Mouse (Mus musculus) left cerebral cortex, adult 18-20 months (tissue): ENCODE results near the gene Ugt1a9. TPM values are rescaled to one million over a fixed set of nuclear protein-coding genes. Genes with fewer than 3 reads are reported as not detected.

Experiments
- DNase-seq, 2 experiments: peaks; one replicate each; pipeline ENCODE4 v3.0.0; 2021 to 2022; ENCODE audit warnings: low spot score in 2 of 2, mixed read lengths in 1 of 2
- total RNA-seq, 2 experiments: library from RNA; stranded (reverse); gene quantifications; 2 replicates each; pipeline ENCODE4 v1.2.3; 2021

Ugt1a9 gene
- total RNA-seq, 2 experiments from 2014 or later, result not detected

GRCm38 (mm10) chr1:88234248-88234610 is 163.6 kb downstream of the Ugt1a9 start:
- no peak for DNase-seq

- DNase-seq, result no peak
Measured at GRCm38 (mm10) chr1:88234646-88235045, 164.0 kb downstream of the Ugt1a9 start.

GRCm38 (mm10) chr1:88235046-88235893 is 164.7 kb downstream of the Ugt1a9 start:
- DNase-seq, result no peak

GRCm38 (mm10) chr1:88235894-88236415 is 165.4 kb downstream of the Ugt1a9 start:
- no peak for DNase-seq

GRCm38 (mm10) chr1:88237311-88237710 is 166.7 kb downstream of the Ugt1a9 start:
- no peak for DNase-seq

GRCm38 (mm10) chr1:88238771-88239170 is 168.2 kb downstream of the Ugt1a9 start:
- no peak for DNase-seq

DNA sequence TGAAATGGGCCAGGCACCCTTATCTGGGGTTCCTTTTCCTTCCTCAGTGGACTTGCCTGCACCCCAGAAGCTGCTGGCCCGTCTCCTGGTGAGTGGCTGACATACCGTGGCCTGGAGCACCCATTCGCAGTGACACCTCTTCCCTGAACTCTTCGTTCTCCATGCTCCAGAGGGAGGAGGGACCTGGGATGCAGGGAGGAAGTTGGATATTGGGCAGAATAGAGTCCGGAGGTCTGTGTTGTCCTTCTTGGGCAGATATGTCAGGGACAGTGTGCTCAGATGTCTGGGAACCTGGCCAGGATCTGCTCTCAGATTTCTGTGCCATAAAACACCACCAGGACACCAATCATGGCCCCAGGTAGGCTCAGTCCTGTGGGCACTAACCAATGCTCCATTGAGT is 169.5 kb downstream of the Ugt1a9 start:
- DNase-seq, result no peak

- no peak for DNase-seq
Measured at GRCm38 (mm10) chr1:88240579-88240978, 170.0 kb downstream of the Ugt1a9 start.

DNA sequence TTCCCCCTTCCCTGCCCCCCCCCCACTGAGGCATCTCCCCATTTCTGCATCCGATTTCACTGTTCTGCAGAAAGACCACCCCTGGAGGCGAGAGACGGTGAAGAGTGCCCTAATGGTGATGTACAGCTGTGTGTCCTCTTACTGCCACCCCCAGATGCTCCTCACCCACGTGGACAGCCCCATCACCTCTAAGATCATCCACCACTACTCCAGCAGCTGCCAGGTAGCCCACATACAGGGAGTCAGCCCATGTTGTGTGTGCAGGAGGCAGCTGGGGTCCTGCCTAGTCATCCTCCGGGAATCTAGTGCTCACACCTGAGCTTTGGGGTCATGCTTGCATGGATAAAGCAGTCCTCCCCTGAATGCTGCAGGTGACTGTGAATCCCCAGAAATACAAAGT is 173.3 kb downstream of the Ugt1a9 start:
- no peak for DNase-seq

DNA sequence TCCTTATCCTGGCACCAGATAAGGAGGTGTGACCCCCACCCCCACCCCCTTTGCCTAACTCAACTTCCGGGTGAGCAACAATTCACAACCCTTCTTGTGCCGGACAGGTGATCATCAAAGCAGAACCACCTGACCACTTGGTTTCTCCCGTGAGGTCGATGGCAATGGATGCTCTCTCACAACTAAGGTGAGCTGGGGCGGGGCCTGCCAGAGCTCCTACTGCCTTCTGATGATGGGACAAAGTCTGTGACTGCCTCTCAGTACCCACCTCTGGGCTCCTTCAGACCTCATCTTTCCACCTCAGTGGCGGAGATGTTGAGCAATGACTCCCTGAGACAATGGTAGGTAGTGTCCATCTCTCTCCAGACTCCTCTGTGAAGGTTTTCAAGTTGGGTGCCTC is 175.3 kb downstream of the Ugt1a9 start:
- DNase-seq, result no peak

GRCm38 (mm10) chr1:88246386-88246785 is 175.8 kb downstream of the Ugt1a9 start:
- no peak for DNase-seq

DNA sequence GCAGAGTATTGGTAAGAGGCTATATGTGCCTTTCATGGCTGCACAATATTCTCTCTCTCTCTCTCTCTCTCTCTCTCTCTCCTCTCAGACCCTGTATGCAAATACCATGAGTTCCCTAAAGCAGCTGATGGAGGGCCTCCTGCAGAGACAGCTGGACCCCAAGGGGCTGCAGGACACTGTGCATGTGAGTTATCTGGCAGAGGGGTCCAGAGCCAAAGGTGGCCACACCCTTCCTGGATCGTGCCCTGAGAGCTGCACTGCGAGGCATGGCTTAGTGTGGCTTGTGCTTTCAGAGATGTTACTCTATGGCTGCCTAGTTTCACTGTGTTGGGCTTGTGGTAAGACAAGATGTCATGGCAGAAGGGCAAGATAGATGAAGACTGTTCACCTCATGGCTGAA is 177.1 kb downstream of the Ugt1a9 start:
- DNase-seq, result no peak

DNA sequence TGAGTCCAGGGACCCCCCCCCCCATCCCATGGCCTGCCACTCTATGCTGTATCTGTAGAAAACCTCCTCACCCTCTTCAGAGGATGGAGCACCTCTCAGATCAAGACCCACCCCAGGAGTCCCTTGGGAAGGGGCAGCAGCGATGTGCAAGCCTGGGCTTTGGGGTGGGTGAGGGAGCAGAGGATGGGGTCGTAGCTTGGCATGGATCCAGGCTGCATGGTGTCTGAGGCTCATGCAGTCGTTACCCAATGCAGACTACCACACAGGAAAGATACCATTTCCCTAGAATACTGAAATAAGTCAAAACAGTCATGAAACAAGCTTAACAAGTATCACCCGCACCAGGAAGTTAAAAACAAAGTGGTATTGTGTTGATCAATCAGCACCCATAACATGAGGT is 178.1 kb downstream of the Ugt1a9 start:
- no peak for DNase-seq

DNA sequence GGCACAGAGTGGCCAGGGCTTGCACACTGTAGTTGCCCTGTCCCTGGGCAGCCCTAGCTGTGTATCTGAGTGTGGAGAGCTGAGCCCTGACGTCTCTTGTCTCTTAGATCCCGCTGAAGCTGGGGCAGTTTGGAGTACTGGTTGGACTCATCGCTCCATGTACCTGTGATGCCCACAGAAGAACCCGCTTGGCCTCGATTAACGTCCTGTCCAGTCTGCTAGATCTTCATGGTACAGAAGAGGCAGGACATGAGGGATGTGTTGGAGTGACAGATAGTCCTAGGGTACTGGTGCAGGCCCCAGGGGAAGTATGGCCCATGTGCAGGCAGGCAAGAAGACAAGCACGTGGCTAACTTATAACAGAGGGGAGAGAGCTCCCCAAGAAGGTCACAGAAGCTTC is 179.0 kb downstream of the Ugt1a9 start:
- DNase-seq, result no peak

DNA sequence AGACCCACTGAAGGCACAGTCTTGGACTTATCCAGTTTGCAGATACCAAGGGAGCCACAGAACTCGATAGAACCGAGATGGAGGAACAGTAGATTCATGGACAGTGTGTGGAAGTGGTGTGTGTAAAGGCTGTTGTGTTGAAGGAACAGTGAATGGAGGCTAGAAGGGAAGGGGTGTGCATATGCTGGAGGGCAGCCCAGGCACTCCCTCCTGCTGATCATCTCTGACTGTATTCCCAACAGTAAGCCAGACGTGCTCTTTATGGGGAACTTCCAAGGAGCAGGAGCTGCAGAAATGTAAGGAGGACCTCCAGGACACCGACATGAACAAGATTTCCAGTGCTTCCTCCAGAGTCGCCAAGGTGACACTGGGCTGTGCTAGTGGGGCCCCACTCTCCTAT is 179.4 kb downstream of the Ugt1a9 start:
- no peak for DNase-seq

DNA sequence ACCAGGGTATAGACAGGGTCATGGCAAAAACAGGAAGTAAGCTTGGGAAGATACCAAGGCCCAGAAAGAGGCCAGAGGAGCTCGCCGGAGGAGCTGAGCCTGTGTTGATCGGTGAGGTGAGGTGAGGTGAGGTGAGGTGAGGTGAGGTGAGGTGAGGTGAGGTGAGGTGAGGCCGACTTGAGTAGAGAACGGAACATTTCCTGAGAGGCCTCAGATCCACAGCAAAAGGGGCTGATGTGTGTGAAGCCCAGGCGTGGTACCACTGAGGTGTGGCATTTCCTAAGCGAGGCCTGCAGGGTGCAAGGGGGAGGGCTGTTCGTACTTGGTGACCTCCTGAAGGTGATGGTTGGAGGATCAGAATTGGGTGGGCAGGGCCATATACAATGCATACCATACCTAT is 182.5 kb downstream of the Ugt1a9 start:
- no peak for DNase-seq

GRCm38 (mm10) chr1:88253540-88253939 is 182.9 kb downstream of the Ugt1a9 start:
- no peak for DNase-seq

DNA sequence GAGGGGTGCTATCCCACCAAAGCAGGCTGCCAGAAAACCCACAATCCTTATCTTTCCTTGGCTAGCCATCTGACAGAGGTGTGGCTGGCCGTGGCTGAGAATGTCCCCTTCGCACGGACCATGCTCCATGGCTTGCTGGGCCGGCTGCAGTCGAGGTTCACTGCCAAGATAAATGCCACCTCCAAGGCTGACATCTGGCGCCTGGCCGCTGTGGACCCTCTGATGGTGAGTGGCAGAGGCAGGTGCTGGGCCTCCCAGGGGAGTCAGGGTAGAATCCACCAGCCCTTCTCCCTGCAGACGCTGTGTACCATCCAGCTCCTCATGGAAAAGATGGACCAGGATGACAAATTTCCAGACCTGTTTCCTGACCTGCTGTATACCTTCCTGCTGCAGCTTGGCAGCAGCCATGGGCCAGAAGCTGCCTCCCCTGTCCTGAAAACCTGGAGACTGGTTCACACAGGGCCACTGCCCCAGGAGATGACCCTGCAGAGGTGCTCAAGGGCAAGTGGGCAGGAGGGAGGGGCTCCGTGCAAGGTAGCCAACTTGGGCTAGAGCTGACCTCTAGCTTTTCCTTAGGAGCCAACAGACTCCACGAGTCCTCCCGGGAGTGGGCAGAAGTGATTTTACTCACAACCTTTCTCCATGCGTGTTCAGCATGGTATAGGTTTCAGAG is 184.3 kb downstream of the Ugt1a9 start:
- DNase-seq, result no peak

GRCm38 (mm10) chr1:88255466-88255857 is 184.9 kb downstream of the Ugt1a9 start:
- no peak for DNase-seq

DNA sequence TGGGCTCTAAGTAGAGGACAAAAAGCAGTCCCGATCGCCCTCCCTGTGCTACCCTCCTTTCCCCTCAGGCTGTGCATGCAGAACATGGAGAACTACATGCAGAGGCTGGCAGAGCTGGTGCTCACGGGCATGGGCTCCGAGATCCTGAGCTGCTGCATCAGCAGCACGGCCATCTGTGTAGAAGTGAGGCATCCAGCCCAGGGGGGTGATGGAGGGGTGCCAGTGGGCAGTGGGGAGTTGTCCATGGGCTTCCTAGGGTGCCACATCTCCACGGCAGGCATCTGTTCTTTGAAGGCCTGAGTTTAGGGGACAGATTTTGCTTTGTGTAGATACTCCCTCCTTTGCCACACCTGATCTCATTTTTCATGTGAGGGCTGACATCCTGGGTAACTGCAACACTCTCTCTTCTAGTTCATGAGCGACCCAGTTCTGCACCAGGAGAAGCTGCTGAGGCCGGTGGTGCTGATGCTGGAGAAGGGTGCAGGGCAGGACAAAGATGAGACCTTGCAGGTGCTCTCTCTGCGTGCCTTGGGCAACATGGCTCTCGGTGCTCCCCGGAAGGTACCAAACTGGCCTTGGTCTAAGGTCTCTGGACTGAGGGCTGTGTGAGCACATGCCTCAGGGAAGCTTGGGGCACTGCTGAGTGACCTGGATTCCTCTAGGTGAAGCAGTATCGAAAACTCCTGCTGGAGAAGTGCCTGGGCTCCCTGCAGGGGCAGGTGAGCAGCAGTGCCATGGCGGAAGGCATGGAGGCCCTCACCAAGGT is 185.6 kb downstream of the Ugt1a9 start:
- no peak for DNase-seq

- DNase-seq, result no peak
Measured at GRCm38 (mm10) chr1:88256886-88257663, 186.5 kb downstream of the Ugt1a9 start.
